Mouse (Mus musculus) ES-Bruce4 (cell line): ENCODE data around the gene Jag2.

Source experiments
- CTCF ChIP-seq: IDR thresholded peaks from one replicate; pipeline ENCODE4 v1.8.1; 2011; ENCODE audit warnings: low read depth, low read length
- EP300 ChIP-seq: IDR thresholded peaks from 2 replicates; pipeline ENCODE4 v1.6.1; 2011; ENCODE audit warnings: low read depth, low read length; ENCODE audit not compliant: insufficient read depth
- POLR2A ChIP-seq: IDR thresholded peaks from one replicate; pipeline ENCODE4 v1.8.1; 2011; ENCODE audit warnings: low read length; ENCODE audit not compliant: insufficient read depth

GRCm38 (mm10) chr12:112952926-112953565 is 23.5 kb upstream of the Jag2 start:
- TF ChIP-seq CTCF (no peak), POLR2A (no peak), EP300 (no peak)
